12 mouse cellular contexts compared by ENCODE assay signal in genomic region chr8:48342321-48343066, GRCm38 (mm10).
DNase-seq lines count a peak whose midpoint lies in the region; ATAC-seq lines count a peak whose summit lies in the region.
"Had no signal": no experiment of that assay in that cellular context is flagged by ENCODE, and none has a peak within 500 bp of the region (broad histone marks: within the 10 kb centered on the region; RNA-seq: fewer than 3 reads in every experiment).

No protein-coding gene starts in this region.

- no peaks in the 10 kb centered on the region for H3K9me3 ChIP-seq in forebrain, embryonic 11.5 days (ENCODE audit: control insufficient read depth, low read length)
- H3K9me3 ChIP-seq: limb, embryonic 12.5 days; lung, embryonic 15.5 days had no signal

- no peak overlapping the region for H3K27ac ChIP-seq in forebrain, embryonic 11.5 days (ENCODE audit: low read depth, low read length)
- H3K27ac ChIP-seq: limb, embryonic 12.5 days; lung, embryonic 15.5 days had no signal

- H3K27me3 ChIP-seq in forebrain, embryonic 11.5 days (ENCODE audit: control insufficient read depth, insufficient read depth, low read length), result no peaks in the 10 kb centered on the region; the same call in none of the 2 replicates
- H3K27me3 ChIP-seq: limb, embryonic 12.5 days; lung, embryonic 15.5 days had no signal

- no peaks in the 10 kb centered on the region; the same call in 1 of the 2 replicates for H3K36me3 ChIP-seq in forebrain, embryonic 11.5 days (ENCODE audit: control insufficient read depth, insufficient read depth, low read length)
- H3K36me3 ChIP-seq: lung, embryonic 15.5 days had no signal

- intact Hi-C loops in left cerebral cortex, postnatal 4 days (cut with DNase I), result no loop called here
- intact Hi-C loops in left cerebral cortex, postnatal 25 days (cut with DNase I), result no loop called here
- intact Hi-C loops in heart, postnatal 36 days (cut with DNase I), result no loop called here

- H3K4me1 ChIP-seq in forebrain, embryonic 11.5 days (replicated peaks; ENCODE audit: control insufficient read depth, insufficient read depth, low read length), result 0 out of 2 replicates have a peak, but pooled peaks cover 3% of the 10 kb centered on the region
- H3K4me1 ChIP-seq: lung, embryonic 15.5 days had no signal

- H3K9ac ChIP-seq in forebrain, embryonic 11.5 days (ENCODE audit: low read length), result no peak overlapping the region
- H3K9ac ChIP-seq: limb, embryonic 12.5 days; lung, embryonic 15.5 days had no signal

- peak; percentile 71 for ATAC-seq in forebrain, embryonic 11.5 days (replicated peaks; ENCODE audit: low FRiP score)
- ATAC-seq in erythroid progenitor cell, adult 5-6 weeks (replicated peaks; ENCODE audit: low FRiP score, poor library complexity, severe bottlenecking), result no peak

- DNase-seq in left cerebral cortex, postnatal 4 days, result peak; percentile 30
- no peak for DNase-seq in left cerebral cortex, postnatal 25 days (ENCODE audit: low spot score in 2 of 2)
- peak; percentile 65 for DNase-seq in forebrain, embryonic 11.5 days (ENCODE audit: low spot score)
- DNase-seq in mesoderm, embryonic 11.5 days (ENCODE audit: low read depth, low spot score), result peak; percentile 51
- DNase-seq in retina, adult 2 months (ENCODE audit: low read depth, low spot score), result peak; percentile 2
- DNase-seq in lung, postnatal 25 days (ENCODE audit: low spot score), result no peak
- no peak for DNase-seq in heart, postnatal 36 days
- DNase-seq: layer of hippocampus, adult 9-11 months had no signal

- 64% methylated on average over 30 of the region's 30 CpGs for WGBS in forebrain, embryonic 11.5 days

- no peak overlapping the region for H3K4me3 ChIP-seq in forebrain, embryonic 11.5 days (ENCODE audit: low read depth, low read length)
- H3K4me3 ChIP-seq: erythroblast, embryonic 14.5 days; limb, embryonic 12.5 days; lung, embryonic 15.5 days had no signal

- H3K4me2 ChIP-seq in forebrain, embryonic 11.5 days (ENCODE audit: low read depth, low read length, severe bottlenecking), result no peak overlapping the region
- H3K4me2 ChIP-seq: limb, embryonic 12.5 days; lung, embryonic 15.5 days had no signal

Comparison
In these comparisons a context has a peak if more than half of its experiments do, and no peak if none do; other contexts are left out.
1. DNase-seq: peak in left cerebral cortex, postnatal 4 days (single experiment), forebrain, embryonic 11.5 days (single experiment), mesoderm, embryonic 11.5 days (single experiment) and retina, adult 2 months (single experiment); none in left cerebral cortex, postnatal 25 days (0 of 2), lung, postnatal 25 days (single experiment) and heart, postnatal 36 days (0 of 2).